Mouse (Mus musculus) testis, adult 2 months (tissue): ENCODE data around the gene Gnai2.

ENCODE experiments used
- CTCF ChIP-seq: fragments of 200-500 bp; IDR thresholded peaks from 2 replicates; pipeline ENCODE4 v1.5.1; 2012; ENCODE audit warnings: low read depth, mild to moderate bottlenecking, inconsistent platforms, low read length, moderate library complexity; ENCODE audit not compliant: control insufficient read depth, insufficient read depth, insufficient replicate concordance
- POLR2A ChIP-seq: fragments of 200-500 bp; IDR thresholded peaks from 2 replicates; pipeline ENCODE4 v1.6.1; 2012; ENCODE audit warnings: low read depth, mild to moderate bottlenecking, inconsistent platforms, low read length, moderate library complexity; ENCODE audit not compliant: control insufficient read depth

GRCm38 (mm10) chr9:107590773-107591060, 44.5 kb downstream of the Gnai2 start:
- no peak for TF ChIP-seq CTCF
- TF ChIP-seq POLR2A: no peak
